In the genomic region with DNA sequence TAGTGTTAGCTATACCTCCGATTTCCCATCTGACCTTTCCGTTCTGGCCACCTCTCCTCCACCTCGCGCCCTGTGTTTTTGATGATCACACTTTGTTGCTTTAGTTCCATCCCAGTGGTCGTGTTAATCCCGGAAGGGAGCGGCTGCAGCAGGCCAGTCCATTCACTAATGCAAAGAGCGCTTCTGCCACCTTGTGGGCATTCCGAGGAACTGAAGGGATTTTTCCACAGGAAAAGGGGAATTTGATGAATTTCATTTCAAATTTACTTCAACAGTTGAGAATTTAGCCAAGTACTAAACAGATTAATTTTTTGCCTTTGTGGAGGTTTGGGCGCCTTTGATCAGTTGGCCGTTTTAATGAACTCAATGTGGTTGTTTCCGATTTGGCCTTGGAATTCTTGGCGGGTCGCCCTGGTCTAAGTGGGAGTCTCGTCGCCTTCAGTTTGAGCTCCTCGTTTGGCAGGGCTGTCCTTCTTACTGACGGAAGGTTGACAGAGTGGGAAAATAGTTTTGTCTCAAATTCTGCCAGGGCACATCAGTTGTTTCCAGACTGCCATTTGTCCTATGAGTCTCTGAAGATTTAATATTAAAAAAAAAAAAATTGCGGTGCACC, we compare ENCODE assay signal across 8 mouse cellular contexts.
DNase-seq lines count a peak whose midpoint lies in the region; ATAC-seq and TF ChIP-seq lines count a peak whose summit lies in the region.

No protein-coding gene starts in this region.

- H3K9ac ChIP-seq in intestine, embryonic 14.5 days (ENCODE audit: low read length) = no peak overlapping the region

- no peak overlapping the region for H3K4me3 ChIP-seq in cortical plate, adult 2 months (ENCODE audit: insufficient read depth, low read length)
- no peak overlapping the region for H3K4me3 ChIP-seq in intestine, embryonic 14.5 days (ENCODE audit: low read depth, low read length)
- H3K4me3 ChIP-seq in small intestine, adult 2 months (ENCODE audit: low read depth, low read length) = no peak overlapping the region

- intact Hi-C loops in gastrocnemius, postnatal 14 days (cut with DNase I; ENCODE audit: low total_unique reads) = loop anchor here (5.0 kb wide), 1 partner anchor 350 kb away; no protein-coding TSS in a partner anchor
- intact Hi-C loops in left cerebral cortex, postnatal 10 days (cut with DNase I) = loop anchor here (5.0 to 10.0 kb wide), 3 partner anchors 208 to 448 kb away; a partner anchor contains a TSS

- no peak for TF ChIP-seq POLR2A in cortical plate, adult 2 months (IDR thresholded peaks at IDR 0.05; ENCODE audit: extremely low read depth, insufficient read depth, low read length)
- no peak for TF ChIP-seq POLR2A in small intestine, adult 2 months (IDR thresholded peaks at IDR 0.05; ENCODE audit: low read depth, low read length)

- no peaks in the 10 kb centered on the region for H3K9me3 ChIP-seq in intestine, embryonic 14.5 days (ENCODE audit: control insufficient read depth, low read length)

- H3K27ac ChIP-seq in cortical plate, adult 2 months (ENCODE audit: insufficient read depth, low read length) = 0 out of 2 replicates have a peak overlapping the region, but pooled peaks have one; percentile 15
- H3K27ac ChIP-seq in intestine, embryonic 14.5 days (ENCODE audit: low read depth) = no peak overlapping the region
- H3K27ac ChIP-seq in small intestine, adult 2 months (ENCODE audit: insufficient read depth, low read depth, low read length) = no peak overlapping the region

- WGBS in intestine, embryonic 14.5 days = 14% methylated on average over 19 of the region's 19 CpGs
- WGBS in small intestine, adult 2 months = 17% methylated on average over 19 of the region's 19 CpGs

- H3K27me3 ChIP-seq in intestine, embryonic 14.5 days (replicated peaks; ENCODE audit: control insufficient read depth, insufficient read depth, low read length) = no peaks in the 10 kb centered on the region
- no peaks in the 10 kb centered on the region for H3K27me3 ChIP-seq in small intestine, adult 2 months (ENCODE audit: control insufficient read depth, insufficient read depth, low read length)

- no peaks in the 10 kb centered on the region for H3K4me1 ChIP-seq in cortical plate, adult 2 months (ENCODE audit: control insufficient read depth, insufficient read depth, low read length)
- H3K4me1 ChIP-seq in intestine, embryonic 14.5 days (replicated peaks; ENCODE audit: control insufficient read depth, insufficient read depth, low read length) = no peaks in the 10 kb centered on the region
- H3K4me1 ChIP-seq in small intestine, adult 2 months (ENCODE audit: control insufficient read depth, insufficient read depth, insufficient read length, low read length) = no peaks in the 10 kb centered on the region

- DNase-seq in CD4-positive, CD25-positive, alpha-beta regulatory T cell, adult 2 months (ENCODE audit: low read depth, low spot score) = peak; percentile 6
- DNase-seq in gastrocnemius, postnatal 14 days = peak; percentile 61
- DNase-seq in intestine, embryonic 14.5 days (ENCODE audit: low spot score) = peak; percentile 75
- DNase-seq in left cerebral cortex, postnatal 10 days (ENCODE audit: extremely low spot score in 1 of 2, low spot score in 2 of 2) = peak; percentile 50 to 72

- ATAC-seq in CD4-positive, CD25-positive, alpha-beta regulatory T cell, adult 4 months = no peak
- 0 out of 2 replicates have a peak, but pooled peaks have one; percentile 47 for ATAC-seq in intestine, embryonic 14.5 days (replicated peaks; ENCODE audit: low FRiP score, low TSS enrichment, low read depth)
- peak; percentile 90 for ATAC-seq in megakaryocyte progenitor cell, adult 5-6 weeks (replicated peaks; ENCODE audit: poor library complexity)

- H3K36me3 ChIP-seq in intestine, embryonic 14.5 days (ENCODE audit: control insufficient read depth, insufficient read depth, low read length) = no peaks in the 10 kb centered on the region
- no peaks in the 10 kb centered on the region for H3K36me3 ChIP-seq in small intestine, adult 2 months (ENCODE audit: control insufficient read depth, insufficient read depth, low read length)

- peak overlapping the region; percentile 38 for H3K4me2 ChIP-seq in intestine, embryonic 14.5 days (ENCODE audit: low read length)

- TF ChIP-seq CTCF in cortical plate, adult 2 months (IDR thresholded peaks at IDR 0.05; ENCODE audit: extremely low read depth, insufficient read depth, low read length) = peak; percentile 90
- TF ChIP-seq CTCF in small intestine, adult 2 months (IDR thresholded peaks at IDR 0.05; ENCODE audit: extremely low read depth, insufficient read length, insufficient replicate concordance, low read depth, low read length) = peak; percentile 72; the same call in 1 of the 2 replicates

Comparison
In these comparisons a context has a peak if more than half of its experiments do, and no peak if none do; other contexts are left out.
1. DNase-seq: peak in every context shown above with its lines; median percentile 75 in intestine, embryonic 14.5 days; 61 in gastrocnemius, postnatal 14 days; 61 in left cerebral cortex, postnatal 10 days; 6 in CD4-positive, CD25-positive, alpha-beta regulatory T cell, adult 2 months.